Mouse (Mus musculus) gastrocnemius, postnatal 36 days (tissue): ENCODE measurements around the gene Elk3. TPM values are rescaled to one million over a fixed set of nuclear protein-coding genes. Genes with fewer than 3 reads are reported as not detected.

Experiments used
- DNase-seq, 2 experiments: peaks; one replicate each; pipeline ENCODE4 v3.0.0; 2022
- intact Hi-C: fragments of 180-260 bp; cut with DNase I; formaldehyde crosslinking; loops from one replicate; pipeline ENCODE4 v1.15.1; 2025
- total RNA-seq, 2 experiments: library from RNA; stranded (reverse); gene quantifications; 2 replicates each; pipeline ENCODE4 v1.2.3; 2021

Elk3 gene
- total RNA-seq, 2 experiments from 2014 or later = 11.6 to 14.2 TPM

- intact Hi-C loops = no loop called here
- DNase-seq = no peak
Measured at GRCm38 (mm10) chr10:93205287-93205956, 105.5 kb downstream of the Elk3 start.

GRCm38 (mm10) chr10:93201846-93202458 is 109.0 kb downstream of the Elk3 start:
- DNase-seq = no peak
- intact Hi-C loops = no loop called here

- intact Hi-C loops = no loop called here
Measured at GRCm38 (mm10) chr10:93198958-93199357, 112.0 kb downstream of the Elk3 start.

More at GRCm38 (mm10) chr10:93198958-93199357, 112.0 kb downstream of the Elk3 start:
- DNase-seq = no peak

Other genes with a start within 250 kb of the Elk3 start
- gene Cfap54, start 229.5 kb downstream of the Elk3 start, total RNA-seq = 1 to 10 TPM in 1 of 2 experiments, under 1 TPM in 1; 0.69 to 1.6 TPM
- gene Cdk17, start 150.3 kb downstream of the Elk3 start, total RNA-seq = 1 to 10 TPM; 4.5 to 7.0 TPM
- gene Lta4h, start 142.3 kb upstream of the Elk3 start, total RNA-seq = 10 to 100 TPM; 23.5 to 24.2 TPM
- under 1 TPM; 0.05 TPM for gene Hal, start 177.6 kb upstream of the Elk3 start, total RNA-seq
- gene Amdhd1, start 228.9 kb upstream of the Elk3 start, total RNA-seq = not detected
- under 1 TPM in 1 of 2 experiments, not detected in 1; 0.10 TPM for gene Ccdc38, start 229.5 kb upstream of the Elk3 start, total RNA-seq